Mouse (Mus musculus): ENCODE results near the gene Cabcoco1.

The Cabcoco1 gene

DNA sequence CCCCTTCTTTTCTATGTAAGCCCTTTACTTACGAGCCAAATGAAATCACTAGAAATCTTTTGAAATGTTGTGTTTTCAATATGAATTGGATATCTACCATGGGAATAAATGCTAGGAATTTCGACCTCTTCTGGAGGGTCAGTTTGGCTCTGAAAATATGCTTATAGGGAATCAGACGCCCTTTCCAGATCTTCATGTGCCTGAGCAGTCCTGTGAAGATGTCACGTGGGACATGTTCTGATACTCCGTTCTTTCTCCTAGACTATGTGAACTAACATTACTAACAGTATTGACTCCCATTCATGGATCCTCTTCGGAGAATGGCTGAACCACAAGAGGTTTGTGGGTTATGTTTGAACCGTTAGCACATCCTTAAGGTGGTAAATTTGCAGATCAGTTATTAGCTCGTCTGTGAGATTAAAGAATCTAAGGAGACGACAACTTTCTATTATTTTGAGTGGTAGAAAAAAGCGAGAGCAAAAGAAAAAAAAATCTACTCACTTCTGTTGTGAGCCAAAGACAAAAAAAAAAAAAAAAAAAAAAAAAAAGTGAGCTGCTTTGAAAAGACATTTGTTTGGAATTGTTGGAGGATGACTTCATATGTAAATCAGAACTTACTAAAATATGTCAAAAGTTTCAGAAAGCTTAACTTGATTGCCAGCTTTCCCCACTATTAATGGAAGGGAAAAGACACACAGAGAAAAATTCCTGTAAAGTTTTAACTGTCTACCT is 99.6 kb downstream of the Cabcoco1 start:
- no peak for DNase-seq (ENCODE audit: extremely low spot score, low read depth, low spot score)

DNA sequence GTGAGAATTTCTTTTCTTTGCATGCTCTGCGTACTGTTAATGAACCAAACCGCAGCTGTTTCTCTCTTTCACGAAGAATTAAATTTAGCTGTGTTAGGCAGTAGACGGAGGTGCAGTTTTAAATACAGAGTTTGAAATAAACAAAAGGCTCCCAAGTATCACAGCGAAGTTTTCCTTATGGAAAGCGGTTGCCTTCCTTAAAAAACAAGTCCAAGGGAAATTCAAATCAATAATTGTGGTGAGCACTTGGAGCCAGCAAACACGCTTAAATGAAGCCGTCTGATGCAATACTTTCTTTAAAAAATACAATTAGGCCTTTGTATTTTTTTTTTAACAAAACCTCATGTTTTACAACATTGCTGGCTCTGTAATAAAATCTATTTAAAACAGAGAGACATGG is 101.2 kb downstream of the Cabcoco1 start:
- DNase-seq (ENCODE audit: extremely low spot score, low read depth, low spot score), result no peak

DNA sequence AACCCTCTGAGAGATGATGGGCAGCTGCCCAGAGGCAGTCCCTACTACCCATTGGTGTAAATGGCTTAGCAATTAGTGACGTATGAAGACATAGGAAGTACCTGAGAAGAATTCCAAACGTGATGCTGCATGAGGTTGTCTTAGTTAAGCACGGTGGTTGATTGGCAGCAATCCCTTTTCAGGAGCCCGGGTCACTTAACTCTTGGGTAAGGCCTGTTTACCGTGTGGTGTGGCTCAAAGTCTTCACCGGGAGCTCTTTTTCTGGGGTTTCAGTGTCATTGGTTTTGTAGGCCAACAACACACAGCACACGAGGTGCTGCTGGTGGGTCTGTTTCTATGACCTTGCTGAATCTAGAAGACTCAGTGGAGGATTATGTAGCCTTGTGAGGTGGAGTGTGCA is 105.9 kb downstream of the Cabcoco1 start:
- DNase-seq (ENCODE audit: extremely low spot score, low read depth, low spot score), result no peak

DNA sequence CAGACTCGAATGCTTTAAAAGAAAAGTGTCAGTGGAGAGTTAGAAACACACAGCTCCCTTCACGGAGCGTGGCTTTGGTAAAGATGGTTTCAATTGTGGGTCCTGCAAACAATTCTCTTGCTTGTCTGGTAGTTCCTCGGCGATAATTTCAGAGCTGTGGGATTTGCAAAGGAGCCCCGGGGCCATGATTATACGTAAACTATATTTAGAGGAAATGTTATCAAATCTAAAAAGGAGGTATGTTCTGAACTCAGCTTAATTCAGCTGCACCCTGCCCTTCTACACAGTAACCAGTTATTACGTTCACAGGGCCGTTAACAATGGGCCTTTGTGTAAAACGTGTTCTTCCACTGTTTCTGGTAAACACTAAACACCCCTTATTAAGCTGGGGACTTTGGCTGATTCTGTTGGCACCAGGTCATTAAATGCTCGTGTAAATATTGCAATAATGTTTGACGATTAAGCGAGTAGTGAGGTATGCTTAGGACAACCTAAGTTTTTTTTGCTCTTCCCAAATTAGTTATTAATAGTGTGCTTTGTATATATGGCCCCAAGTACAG is 106.6 kb downstream of the Cabcoco1 start:
- DNase-seq (ENCODE audit: extremely low spot score, low read depth, low spot score), result no peak

DNA sequence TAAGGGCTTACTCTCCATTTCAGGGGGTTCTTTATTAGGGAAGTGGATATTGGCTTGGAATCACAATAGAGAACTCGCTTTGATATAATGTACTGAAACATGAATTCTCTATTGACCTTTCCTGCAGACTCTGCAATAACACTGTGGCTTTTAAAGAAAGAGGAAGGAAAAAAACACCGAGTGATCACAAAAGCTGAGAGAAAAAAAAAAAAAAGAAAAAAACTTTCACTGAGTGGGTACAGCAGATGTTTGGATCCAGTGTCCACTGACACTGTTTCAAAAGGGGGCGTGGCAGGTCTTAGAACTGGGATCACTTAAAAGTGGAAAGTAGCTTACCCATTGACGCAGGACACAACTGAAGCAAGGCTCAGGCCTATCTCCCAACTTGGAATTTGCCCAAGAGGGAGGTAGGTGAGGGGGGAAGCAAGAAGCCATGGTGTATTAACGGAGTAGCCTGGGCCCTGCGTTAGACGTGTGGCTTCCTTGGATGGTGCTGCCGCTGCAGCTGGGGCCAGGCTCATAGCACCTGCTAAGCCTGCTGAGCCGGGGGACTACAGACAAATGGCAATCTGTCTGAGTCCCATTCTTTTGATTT is 107.6 kb downstream of the Cabcoco1 start:
- no peak for DNase-seq (ENCODE audit: extremely low spot score, low read depth, low spot score)

DNA sequence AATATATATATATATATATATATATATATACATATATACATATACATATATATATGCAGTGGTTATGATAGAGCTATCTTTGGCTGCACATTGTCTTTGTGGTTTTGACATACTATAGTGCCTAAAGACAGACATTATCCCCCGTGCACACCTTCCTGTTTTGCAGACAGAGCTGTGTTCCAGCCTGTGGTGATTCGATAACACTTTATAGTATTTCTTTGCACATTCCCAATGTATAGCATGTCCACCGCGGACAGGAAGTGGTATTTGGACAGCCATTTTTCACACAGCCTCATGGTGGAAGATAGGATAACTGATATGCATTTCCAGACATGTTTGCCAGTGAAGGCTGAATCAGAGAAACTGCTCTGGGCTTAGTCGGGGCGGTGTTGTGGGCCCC is 110.3 kb downstream of the Cabcoco1 start:
- DNase-seq (ENCODE audit: extremely low spot score, low read depth, low spot score), result no peak

DNA sequence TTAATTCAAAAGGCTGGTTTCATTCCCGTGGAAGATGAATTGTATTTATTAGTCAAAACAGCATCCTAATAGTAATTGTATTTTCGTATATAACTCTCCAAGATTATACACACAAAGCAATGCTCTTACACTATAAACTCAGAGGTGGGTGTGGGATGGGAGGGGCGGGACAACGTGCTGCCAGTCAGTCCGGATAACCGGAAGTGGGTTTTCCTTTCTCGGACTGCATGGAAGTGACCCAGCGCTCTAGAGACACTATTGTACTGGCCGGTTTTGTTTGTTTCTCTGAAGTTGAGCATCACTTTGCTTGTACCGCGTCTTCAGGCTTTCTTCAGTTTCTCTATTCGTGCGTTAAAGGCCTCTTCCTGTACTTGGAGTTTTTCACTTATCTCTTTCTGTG is 110.8 kb downstream of the Cabcoco1 start:
- no peak for DNase-seq (ENCODE audit: extremely low spot score, low read depth, low spot score)

DNA sequence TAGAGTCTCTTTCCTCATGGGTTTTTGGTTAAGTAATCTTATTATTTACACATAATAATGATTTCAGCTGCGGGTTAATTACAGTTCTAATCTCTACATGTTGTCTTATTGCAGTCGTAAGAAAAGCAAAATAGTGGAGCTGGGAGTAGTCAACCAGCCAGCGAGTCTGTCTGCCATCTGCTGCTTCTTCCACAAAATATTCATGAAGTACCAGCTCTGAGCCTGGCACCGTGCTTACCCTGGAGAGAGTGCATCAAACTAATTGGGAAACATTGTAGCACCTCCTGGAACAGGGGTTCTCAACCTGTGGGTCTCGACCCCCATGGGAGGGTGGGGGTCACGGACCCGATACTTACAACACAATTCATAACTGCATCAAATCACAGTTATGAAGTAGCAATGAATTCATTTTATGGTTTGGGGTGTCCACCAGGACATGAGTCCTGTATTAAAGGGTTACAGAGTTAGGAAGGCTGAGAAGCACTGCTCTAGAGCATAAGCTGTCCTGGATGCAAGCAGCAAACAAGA is 121.2 kb downstream of the Cabcoco1 start:
- no peak for DNase-seq (ENCODE audit: extremely low spot score, low read depth, low spot score)

DNA sequence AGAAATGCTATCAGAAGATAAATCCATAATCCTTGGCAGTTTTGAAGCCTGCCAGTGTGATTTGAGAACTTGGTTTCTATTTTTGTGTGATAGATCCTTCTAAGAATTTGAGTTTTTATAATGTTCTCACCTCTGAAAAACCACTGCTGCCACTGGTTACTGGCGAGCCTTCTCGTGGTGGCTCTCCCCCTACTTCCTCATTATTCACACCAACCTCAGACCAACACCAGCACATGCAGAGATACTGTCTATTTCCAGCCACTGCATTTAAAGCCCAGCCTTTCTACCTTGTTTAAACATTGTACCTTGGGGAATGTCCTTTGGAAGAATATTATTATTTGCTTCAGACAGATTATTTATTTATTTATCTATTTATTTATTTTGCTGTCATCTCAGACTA is 121.8 kb downstream of the Cabcoco1 start:
- no peak for DNase-seq (ENCODE audit: extremely low spot score, low read depth, low spot score)

DNA sequence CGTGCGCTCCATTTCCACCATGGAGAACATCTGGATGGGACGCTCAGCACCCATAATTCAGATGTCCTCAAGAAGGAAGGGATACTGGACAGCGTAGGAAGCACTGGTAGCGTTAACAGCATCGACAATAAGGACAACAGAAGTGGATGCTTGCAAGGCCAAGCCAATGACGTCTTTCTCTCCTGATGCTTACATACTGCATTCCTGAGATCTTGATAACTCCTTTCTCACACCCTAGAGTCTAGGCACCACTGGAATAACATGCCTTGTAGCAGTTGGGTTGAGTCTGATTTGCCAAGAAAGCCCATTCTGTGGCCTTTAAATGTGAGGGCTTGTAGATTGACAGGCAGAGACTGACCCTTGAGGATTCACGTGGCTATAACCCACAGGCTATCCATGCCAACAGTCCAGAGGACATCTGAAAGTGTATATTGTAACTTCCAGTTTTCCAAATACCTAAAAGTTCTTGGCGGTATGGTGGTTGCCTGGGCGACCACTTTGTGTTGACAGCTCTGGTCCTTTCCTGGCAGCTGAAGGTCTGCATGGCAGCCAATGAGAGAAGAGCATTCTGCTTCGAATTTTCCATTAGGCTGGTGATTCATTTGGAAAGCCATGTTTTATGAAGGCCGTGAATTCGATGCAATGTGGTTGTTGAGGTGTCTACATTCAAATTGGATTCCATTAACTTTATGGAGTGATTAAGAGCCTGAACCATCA is 124.5 kb downstream of the Cabcoco1 start:
- no peak for DNase-seq (ENCODE audit: extremely low spot score, low read depth, low spot score)

DNA sequence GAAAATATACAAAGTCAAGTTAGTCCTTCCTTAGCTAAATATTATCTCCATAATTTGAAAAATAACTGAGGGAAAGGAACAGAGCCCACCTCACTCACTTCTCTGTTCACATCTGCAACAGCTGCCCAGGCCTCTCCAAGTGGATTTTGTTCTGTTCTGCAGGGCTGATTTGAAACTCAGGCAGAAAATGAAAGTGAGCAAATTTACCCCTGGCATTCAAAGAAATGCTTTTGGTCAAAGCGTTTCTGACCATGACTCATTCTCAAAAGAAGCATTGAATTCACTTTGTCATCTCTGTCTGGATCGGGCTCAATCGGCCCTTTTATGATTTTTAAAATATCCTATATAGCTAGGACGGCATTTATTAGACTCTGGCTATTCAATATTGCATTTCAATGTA is 135.8 kb downstream of the Cabcoco1 start:
- DNase-seq (ENCODE audit: extremely low spot score, low read depth, low spot score), result no peak

DNA sequence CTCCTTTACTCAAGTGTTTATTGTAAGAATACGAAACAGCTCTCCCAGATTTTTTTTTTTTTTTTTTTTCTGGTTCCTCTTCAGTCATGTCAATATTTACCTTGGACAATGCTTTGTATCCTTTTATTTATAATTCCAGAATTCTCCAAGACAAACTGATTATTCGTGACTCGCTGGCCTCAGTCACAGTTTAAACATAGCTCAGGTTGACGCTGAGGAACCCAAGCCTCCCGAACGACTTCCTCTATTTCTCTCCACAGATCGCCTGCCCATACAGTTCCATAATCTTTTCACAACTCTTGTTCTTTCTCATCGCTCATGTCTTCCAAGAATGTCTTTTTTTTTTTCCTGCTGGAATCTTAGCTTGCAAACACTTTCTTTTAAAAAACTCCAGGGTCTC is 144.9 kb downstream of the Cabcoco1 start:
- no peak for DNase-seq (ENCODE audit: extremely low spot score, low read depth, low spot score)

DNA sequence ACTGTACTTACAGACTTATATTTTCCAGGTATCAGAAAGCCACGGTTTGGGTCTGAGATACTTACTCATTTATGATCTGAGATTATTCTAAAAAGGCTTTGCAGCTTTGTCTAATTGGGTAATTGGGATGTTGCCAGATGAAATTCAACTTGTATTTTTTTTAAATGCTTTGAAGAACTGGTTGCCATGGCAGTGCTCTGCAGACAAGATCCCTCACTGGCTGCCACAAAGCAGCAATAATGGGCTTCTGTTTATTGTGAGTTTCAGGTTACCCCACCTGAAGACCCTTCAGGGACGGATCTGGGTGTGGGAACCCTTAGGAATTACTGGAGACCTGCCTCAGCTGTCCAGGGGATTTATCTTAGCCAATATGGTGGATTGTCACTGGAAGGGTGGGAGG is 145.6 kb downstream of the Cabcoco1 start:
- no peak for DNase-seq (ENCODE audit: extremely low spot score, low read depth, low spot score)

DNA sequence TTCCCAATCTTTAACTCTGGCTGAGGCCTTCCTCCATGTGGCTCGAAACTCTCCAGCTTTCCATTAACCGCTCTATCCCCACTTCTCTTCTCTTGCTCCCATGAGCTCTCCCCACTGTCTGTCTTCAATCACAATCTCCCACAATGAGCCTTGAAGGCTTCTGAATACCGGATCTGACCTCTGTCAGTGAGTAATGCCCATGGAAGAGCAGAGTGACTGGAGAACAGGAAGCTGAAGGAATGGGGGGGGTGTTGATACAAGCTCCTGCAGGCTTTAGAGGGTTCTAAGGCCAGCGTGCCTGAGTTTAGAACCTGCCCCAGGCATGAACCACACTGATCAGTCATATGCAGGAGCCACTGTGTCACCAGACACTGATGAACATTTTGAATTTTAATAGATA is 150.1 kb downstream of the Cabcoco1 start:
- no peak for DNase-seq (ENCODE audit: extremely low spot score, low read depth, low spot score)

DNA sequence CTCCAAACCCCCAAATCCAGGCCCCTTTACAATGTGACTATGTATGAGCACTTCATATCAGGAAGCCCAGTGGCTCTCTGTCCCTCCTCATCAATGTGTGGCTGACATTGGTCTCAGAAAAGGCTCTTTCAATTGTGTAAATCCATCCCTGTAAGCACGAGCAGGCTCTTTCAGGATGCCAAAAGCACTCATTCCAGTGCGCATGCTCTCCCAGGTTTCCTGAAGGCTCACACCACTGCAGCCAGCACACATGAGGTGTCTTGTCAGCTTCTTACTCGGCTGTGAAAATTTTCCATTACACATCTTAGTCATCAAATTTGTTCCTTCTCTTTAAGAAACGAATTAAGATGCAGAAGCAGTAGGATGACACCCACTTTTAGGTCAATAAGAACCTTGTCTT is 152.9 kb downstream of the Cabcoco1 start:
- no peak for DNase-seq (ENCODE audit: extremely low spot score, low read depth, low spot score)

DNA sequence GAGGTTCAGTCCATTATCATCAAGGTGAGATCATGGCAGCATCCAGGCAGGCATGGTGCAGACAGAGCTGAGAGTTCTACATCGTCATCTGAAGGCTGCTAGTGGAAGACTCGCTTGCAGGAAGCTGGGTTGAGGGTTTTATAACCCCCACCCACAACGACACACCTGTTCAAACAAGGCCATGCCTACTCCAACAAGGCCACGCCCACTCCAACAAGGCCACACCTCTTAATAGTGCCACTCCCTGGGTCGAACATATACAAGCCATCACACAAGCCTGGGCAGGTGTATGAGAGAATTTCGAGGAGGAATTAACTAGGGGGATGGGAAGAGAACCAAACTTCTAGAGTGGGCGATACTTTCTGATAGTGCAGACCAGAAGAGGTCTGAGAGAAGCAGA is 153.6 kb downstream of the Cabcoco1 start:
- DNase-seq (ENCODE audit: extremely low spot score, low read depth, low spot score), result no peak

Data from hindlimb bud, embryonic 11.5 days (tissue).